Mouse (Mus musculus) heart, embryonic 10.5 days (tissue): ENCODE data around the gene Stat5a. TPM values are rescaled to one million over a fixed set of nuclear protein-coding genes. Genes with fewer than 3 reads are reported as not detected.

Experiments
- DNase-seq: peaks from one replicate; pipeline ENCODE4 v3.0.0-alpha.2; 2017; ENCODE audit warnings: low spot score
- H3K27ac ChIP-seq: fragments of 300-500 bp; sonication (generic); 2 replicates; pipeline ENCODE4 v1.5.1; 2016; ENCODE audit warnings: mild to moderate bottlenecking
- H3K27me3 ChIP-seq: fragments of 300-500 bp; sonication (generic); 2 replicates; pipeline ENCODE4 v1.6.1; 2016; ENCODE audit warnings: mild to moderate bottlenecking; ENCODE audit not compliant: poor library complexity, insufficient read depth, severe bottlenecking
- H3K36me3 ChIP-seq: fragments of 300-500 bp; sonication (generic); 2 replicates; pipeline ENCODE4 v1.6.1; 2016; ENCODE audit warnings: mild to moderate bottlenecking, moderate library complexity
- H3K4me1 ChIP-seq: fragments of 300-500 bp; sonication (generic); 2 replicates; pipeline ENCODE4 v1.6.1; 2016; ENCODE audit warnings: mild to moderate bottlenecking
- H3K4me3 ChIP-seq: fragments of 300-500 bp; sonication (generic); 2 replicates; pipeline ENCODE4 v1.5.1; 2016; ENCODE audit warnings: mild to moderate bottlenecking, moderate library complexity
- H3K9me3 ChIP-seq: fragments of 300-500 bp; sonication (generic); 2 replicates; pipeline ENCODE4 v1.6.1; 2016; ENCODE audit warnings: mild to moderate bottlenecking, moderate library complexity
- WGBS: fragments of 180-500 bp; shearing (Covaris S2); methylation state at CpG from one replicate; pipeline ENCODE4 v1.1.7; 2016; 5-methylcytosine and 5-hydroxymethylcytosine counted together
- polyA plus RNA-seq: library from polyadenylated mRNA; unstranded; fragments of >200 nt; fragmentation: Nextera tagmentation; extraction: Ambion mirVana; gene quantifications from 2 replicates; pipeline ENCODE4 v1.2.1, GENCODE M21; 2016

Stat5a gene
- polyA plus RNA-seq, 1 experiment from 2014 or later: 6.6 TPM

DNA sequence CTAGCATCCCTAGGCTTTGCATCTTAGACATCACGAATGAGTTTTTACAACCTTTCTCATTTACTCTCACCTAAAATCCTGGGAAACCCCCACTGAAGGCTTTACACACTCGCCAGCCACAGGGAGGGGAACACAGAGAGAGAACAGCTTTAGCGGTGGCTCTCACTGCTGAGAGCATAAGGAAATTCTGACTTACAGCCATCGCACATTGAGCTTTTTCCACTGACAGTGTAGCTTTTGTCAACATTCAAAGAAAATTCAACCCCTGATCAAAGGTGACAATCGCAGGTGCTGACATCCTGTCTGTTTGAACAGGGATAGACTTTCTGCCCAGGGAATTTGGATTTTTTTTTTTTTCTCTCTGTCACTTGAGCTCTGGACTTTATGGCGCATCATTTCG, 17.1 kb upstream of the Stat5a start:
- H3K4me1 ChIP-seq: 0 out of 2 replicates have a peak, but pooled peaks cover 10% of the 10 kb centered on the region
- DNase-seq: no peak
- H3K27me3 ChIP-seq: no peaks in the 10 kb centered on the region
- no peak overlapping the region for H3K27ac ChIP-seq
- WGBS: 87% methylated on average over 7 of the region's 7 CpGs
- no peaks in the 10 kb centered on the region for H3K9me3 ChIP-seq
- peaks cover 5% of the 10 kb centered on the region; the same call in 1 of the 2 replicates for H3K36me3 ChIP-seq
- H3K4me3 ChIP-seq: no peak overlapping the region

DNA sequence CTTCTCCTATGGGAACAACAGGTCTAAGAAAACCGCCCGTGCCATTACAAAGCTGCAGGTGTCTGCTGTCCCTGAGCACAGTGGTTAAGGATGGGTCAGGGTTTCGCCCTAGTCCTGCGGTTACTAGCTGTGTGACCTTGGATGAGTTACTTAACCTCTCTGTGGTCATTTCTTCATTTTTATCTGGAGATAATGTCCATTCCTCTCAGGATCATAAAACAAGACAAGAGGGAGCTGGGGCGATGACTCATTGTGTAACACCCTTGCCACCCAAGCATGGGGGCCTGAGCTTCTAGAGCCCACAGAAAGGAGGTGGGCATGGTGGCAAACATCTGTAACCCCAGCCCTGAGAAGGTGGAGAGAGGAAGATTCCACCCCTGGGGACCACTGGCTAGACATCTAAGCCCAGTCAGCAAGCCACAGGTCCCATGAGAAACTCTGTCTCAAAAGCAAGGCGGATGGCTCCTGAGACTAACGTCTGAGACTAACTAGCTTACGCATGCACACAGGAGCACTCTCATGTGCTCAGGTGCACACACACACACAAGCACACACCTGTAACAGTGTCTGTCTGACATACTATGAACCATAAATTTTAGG, 16.0 kb upstream of the Stat5a start:
- H3K4me3 ChIP-seq: no peak overlapping the region
- no peaks in the 10 kb centered on the region for H3K9me3 ChIP-seq
- H3K27me3 ChIP-seq: no peaks in the 10 kb centered on the region
- peaks cover 3% of the 10 kb centered on the region; the same call in 1 of the 2 replicates for H3K36me3 ChIP-seq
- no peak for DNase-seq
- WGBS: 94% methylated on average over 8 of the region's 8 CpGs
- H3K4me1 ChIP-seq: 0 out of 2 replicates have a peak, but pooled peaks cover 10% of the 10 kb centered on the region
- no peak overlapping the region for H3K27ac ChIP-seq

DNA sequence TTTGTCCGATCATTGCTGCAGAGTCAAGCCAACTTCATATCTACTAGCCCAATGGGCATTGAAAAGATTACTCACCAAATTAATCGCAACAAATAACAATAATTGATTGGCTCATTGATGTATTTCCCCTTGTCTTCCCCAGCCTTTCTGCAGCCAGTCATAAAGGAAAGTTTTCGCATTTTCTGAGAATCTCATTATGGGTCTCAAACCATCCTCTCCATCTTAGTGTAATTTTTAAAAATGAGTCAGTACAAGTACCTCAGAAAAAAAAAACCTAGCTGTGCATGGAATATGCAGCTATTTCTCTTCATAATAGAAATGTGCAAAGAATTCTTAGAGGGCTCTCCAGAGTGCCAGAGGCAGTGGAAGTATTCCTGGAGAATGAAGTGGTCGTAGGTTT, 15.0 kb upstream of the Stat5a start:
- DNase-seq: no peak
- peaks cover 16% of the 10 kb centered on the region for H3K4me1 ChIP-seq
- no peaks in the 10 kb centered on the region for H3K27me3 ChIP-seq
- no peak overlapping the region for H3K4me3 ChIP-seq
- 81% methylated on average over 4 of the region's 4 CpGs for WGBS
- peaks cover 3% of the 10 kb centered on the region; the same call in 1 of the 2 replicates for H3K36me3 ChIP-seq
- H3K9me3 ChIP-seq: no peaks in the 10 kb centered on the region
- H3K27ac ChIP-seq: no peak overlapping the region

DNA sequence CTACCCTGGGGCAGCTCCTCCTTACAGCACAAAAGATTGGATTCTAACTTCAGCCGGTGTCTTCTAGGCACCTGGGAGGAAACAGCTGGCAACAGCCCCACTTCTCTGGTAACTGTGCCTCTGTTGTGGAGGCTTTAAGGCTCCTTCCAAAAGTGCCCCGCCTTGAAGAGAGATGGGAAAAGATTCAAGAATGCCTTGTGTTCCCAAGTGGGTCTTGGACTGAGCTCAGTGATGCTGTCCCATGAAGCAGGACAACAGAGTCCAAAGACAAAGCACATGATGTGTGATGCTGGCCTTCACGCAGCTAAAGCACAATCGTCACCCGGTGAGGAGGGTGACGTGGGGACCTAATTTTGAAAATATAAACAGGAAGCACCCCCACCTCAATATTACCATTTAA, 13.4 kb upstream of the Stat5a start:
- H3K9me3 ChIP-seq: no peaks in the 10 kb centered on the region
- H3K4me1 ChIP-seq: peaks cover 27% of the 10 kb centered on the region
- no peaks in the 10 kb centered on the region for H3K27me3 ChIP-seq
- H3K36me3 ChIP-seq: peaks cover 3% of the 10 kb centered on the region; the same call in 1 of the 2 replicates
- 82% methylated on average over 6 of the region's 6 CpGs for WGBS
- no peak for DNase-seq
- no peak overlapping the region for H3K4me3 ChIP-seq
- no peak overlapping the region for H3K27ac ChIP-seq

DNA sequence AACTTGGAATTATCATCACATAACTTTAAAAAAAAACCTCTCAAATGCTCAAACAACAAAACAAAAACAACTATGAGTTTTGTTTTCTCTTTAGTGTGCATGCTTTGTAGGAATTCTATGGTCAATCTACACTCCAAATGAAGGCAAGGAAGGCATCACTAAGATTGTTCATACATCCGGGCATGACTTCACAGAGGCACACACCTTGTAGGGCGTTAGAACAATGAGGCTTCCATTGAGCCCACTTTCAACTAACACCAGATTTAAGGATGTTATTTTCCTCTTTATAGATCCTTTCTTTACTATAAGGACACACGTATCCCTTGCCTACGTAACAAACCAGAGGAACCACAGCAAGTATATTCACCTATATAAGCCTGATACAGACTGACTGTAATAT, 11.6 kb upstream of the Stat5a start:
- Histone ChIP-seq H3K27me3 (peaks cover 13% of the 10 kb centered on the region; the same call in 1 of the 2 replicates), H3K36me3 (no peaks in the 10 kb centered on the region), H3K4me1 (peaks cover 31% of the 10 kb centered on the region), H3K27ac (no peak overlapping the region), H3K9me3 (no peaks in the 10 kb centered on the region), H3K4me3 (no peak overlapping the region)
- WGBS: 87% methylated on average over 4 of the region's 4 CpGs
- no peak for DNase-seq

DNA sequence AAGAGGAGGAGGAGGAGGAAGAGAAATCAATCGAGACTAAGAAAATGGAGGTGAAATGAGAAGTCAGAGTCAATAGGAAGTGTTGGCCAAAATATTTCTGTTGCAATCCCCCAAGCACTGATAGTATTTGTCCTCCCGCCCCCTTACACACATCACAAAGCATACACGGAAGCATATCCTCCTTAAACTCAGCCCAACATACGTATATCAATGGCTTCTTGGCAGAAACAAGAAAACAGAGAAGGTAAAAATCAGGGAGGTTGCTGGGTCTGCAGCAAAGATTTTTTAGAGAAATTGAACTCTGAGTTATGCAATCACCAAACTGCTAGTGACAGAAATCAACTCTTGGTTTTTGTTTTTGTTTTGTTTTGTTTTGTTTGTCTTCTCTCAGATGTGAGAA, 11.1 kb upstream of the Stat5a start:
- H3K36me3 ChIP-seq: no peaks in the 10 kb centered on the region
- no peak overlapping the region for H3K27ac ChIP-seq
- no peak overlapping the region for H3K4me3 ChIP-seq
- no peaks in the 10 kb centered on the region for H3K9me3 ChIP-seq
- H3K27me3 ChIP-seq: peaks cover 18% of the 10 kb centered on the region
- 65% methylated on average over 4 of the region's 4 CpGs for WGBS
- peaks cover 31% of the 10 kb centered on the region for H3K4me1 ChIP-seq
- DNase-seq: no peak

DNA sequence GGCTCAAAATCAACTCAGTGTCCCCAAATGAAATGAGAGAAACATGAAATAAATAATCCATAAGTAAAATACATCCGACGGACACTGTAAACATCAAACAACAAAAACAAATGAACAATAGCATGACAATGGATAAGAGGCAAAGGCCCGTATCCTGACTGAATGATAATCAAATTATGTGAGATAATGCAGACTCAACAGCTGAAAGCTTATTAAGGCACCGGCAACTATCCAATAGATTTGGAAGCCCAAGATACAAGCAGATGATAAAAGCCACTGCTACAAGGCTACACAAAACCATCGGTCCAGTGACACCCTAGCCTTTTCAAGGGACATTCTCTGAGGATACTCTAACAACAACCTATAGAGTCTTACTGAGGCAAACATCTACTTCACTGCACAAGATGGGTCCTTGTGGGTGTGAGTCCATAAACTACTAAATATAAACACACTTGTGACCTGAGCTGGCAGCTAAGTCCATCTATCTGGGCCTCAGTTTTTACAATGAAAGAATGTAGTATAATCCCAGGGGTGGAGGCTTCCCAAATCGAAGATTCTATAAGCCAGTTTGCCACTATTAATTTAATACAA, 10.3 kb upstream of the Stat5a start:
- H3K27ac ChIP-seq: peak overlapping the region; percentile 99; the same call in 1 of the 2 replicates
- WGBS: 59% methylated on average over 6 of the region's 6 CpGs
- no peak for DNase-seq
- H3K9me3 ChIP-seq: no peaks in the 10 kb centered on the region
- peak overlapping the region; percentile 99 for H3K4me3 ChIP-seq
- peaks cover 31% of the 10 kb centered on the region for H3K4me1 ChIP-seq
- H3K27me3 ChIP-seq: peaks cover 26% of the 10 kb centered on the region
- H3K36me3 ChIP-seq: no peaks in the 10 kb centered on the region

DNA sequence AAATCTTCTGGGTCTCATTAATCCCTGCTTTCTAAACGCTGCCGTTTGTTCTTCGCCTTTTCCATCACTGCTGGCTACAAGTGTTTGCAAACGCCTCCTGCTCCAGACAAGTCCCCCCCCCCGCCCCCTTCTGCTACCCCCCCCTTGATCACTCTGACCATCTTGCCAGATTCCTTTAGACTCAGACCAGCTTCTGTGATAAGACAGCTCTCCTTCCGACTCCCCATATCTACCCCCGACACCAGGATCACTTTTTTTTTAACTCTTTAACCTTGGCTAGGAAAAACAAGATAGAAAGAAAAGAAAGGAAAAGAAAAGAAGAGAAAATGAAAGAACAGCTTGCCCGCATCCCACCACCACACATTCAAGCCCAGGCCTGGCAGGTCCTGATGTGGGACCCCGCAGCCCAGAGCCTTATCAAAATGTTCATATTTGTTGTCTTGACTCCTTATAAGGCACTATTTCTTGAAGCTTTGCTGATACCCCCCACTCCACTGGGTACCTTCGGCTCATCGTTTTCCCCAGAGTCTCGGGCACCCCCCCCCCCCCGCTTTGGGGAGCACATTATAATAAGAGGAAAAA, 9.6 kb upstream of the Stat5a start:
- Histone ChIP-seq H3K27ac (peak overlapping the region; percentile 99), H3K4me1 (peaks cover 36% of the 10 kb centered on the region), H3K36me3 (no peaks in the 10 kb centered on the region), H3K27me3 (peaks cover 32% of the 10 kb centered on the region), H3K9me3 (no peaks in the 10 kb centered on the region), H3K4me3 (peak overlapping the region; percentile 99)
- WGBS: under 1% methylated on average over 13 of the region's 13 CpGs
- DNase-seq: no peak

DNA sequence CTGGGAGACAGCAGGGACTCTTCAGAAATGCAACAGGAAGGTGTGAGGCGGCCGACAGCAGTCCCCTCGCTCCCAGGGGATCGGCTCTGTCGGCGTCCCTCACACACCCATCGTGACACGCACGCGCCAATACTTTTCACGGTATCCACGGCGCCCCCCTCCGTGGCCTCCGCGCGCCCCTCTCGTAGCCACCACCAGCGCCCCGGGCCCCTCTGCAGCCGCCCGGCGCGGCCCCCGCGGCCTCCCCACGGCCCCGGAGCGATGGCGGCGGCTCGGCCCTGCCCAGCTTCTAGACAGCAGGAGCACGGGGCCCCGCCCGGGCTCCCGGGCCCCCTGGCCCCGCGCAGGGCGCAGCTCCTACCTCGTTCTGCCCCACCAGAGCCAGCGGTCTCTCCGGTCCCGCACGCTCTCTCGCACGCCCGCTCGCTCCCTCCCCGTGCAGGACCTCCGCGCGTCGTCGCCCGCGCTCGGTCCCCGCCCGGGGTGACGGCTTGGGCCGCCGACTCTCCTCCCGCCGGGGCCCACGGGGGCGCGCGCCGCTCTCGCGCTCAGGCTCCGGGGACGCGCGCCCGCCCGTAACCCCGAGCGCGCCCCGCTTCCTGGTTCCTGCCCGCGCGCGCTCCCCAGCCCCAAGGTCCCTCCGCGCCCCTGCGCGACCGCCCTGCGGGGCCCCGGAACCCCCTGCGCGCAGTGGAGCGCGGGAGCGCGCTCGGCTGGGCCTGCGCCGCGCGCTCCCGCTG, 8.9 kb upstream of the Stat5a start, which contains the start of gene Stat5b:
Stat5b (minus strand) TSS at position 687 of the 740 bp plus-strand sequence.
- Histone ChIP-seq H3K9me3 (no peaks in the 10 kb centered on the region), H3K4me3 (peak within 1 kb of the TSS; percentile 99), H3K4me1 (peaks cover 36% of the 10 kb centered on the region), H3K27ac (peak within 1 kb of the TSS; percentile 99), H3K27me3 (peaks cover 39% of the 10 kb centered on the region), H3K36me3 (no peaks in the 10 kb centered on the region)
- peak; percentile 81 for DNase-seq
- WGBS: under 1% methylated on average over 96 of the region's 104 CpGs

DNA sequence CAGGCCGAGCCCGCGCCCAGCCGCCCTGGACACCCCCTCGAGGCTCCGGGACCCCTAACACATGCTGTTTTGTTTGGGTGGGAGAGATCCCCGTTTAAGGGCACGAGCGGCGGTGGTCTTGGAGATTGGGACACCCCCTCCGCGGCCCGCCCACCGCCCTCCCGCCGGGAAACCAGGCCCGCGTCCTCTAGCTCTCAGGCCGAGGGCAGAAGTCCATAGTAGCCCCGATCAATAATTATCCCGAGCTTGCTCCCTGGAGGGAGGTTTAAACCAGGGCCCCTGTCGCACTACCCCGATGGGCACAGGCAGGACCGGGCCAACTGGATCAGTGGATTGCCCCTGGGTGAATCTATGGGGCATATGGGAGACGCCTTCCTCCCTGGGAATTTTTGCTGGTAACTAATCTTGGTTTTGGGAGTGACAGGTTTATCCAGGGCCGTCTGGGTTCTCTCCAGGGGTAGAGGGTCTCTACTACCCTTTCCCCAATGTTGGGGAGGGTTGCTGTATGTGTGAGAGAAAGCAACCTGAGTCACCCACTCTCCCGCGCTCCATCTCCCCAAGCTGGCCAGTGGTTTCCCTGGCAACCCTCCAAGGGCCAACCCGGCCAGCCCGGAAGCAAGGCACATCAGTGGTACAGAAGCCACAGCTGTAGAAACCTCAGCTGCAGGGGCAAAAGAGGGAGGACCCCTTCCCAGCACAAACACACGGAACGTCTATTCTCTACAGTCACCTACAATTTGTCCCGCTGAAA, 8.2 kb upstream of the Stat5a start:
- H3K27me3 ChIP-seq: peaks cover 46% of the 10 kb centered on the region
- H3K9me3 ChIP-seq: no peaks in the 10 kb centered on the region
- H3K27ac ChIP-seq: peak overlapping the region; percentile 99
- H3K4me3 ChIP-seq: peak overlapping the region; percentile 99
- H3K36me3 ChIP-seq: no peaks in the 10 kb centered on the region
- no peak for DNase-seq
- H3K4me1 ChIP-seq: peaks cover 33% of the 10 kb centered on the region
- 1% methylated on average over 33 of the region's 33 CpGs for WGBS

DNA sequence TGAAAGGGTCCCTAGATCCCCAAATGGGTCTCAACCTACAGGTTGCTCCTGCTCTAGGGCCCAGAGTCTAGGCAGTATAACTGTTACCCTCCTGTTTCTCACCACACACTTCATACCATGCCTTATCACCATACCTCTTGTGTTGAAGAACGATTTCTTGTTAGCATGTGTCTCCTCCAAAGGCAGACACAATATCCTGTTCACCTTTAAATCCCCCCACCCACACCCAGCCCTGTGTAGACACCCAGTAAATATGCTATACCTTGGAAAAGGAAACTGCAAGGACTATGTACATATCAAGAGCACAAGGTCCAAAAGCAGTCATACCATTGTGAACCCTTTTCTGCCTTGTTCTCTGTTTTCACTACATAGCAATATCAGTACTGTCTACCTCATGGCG, 7.1 kb upstream of the Stat5a start:
- no peak for DNase-seq
- Histone ChIP-seq H3K4me1 (peaks cover 33% of the 10 kb centered on the region), H3K27me3 (peaks cover 57% of the 10 kb centered on the region), H3K36me3 (no peaks in the 10 kb centered on the region), H3K4me3 (no peak overlapping the region), H3K27ac (no peak overlapping the region), H3K9me3 (no peaks in the 10 kb centered on the region)
- 85% methylated on average over 2 of the region's 2 CpGs for WGBS

DNA sequence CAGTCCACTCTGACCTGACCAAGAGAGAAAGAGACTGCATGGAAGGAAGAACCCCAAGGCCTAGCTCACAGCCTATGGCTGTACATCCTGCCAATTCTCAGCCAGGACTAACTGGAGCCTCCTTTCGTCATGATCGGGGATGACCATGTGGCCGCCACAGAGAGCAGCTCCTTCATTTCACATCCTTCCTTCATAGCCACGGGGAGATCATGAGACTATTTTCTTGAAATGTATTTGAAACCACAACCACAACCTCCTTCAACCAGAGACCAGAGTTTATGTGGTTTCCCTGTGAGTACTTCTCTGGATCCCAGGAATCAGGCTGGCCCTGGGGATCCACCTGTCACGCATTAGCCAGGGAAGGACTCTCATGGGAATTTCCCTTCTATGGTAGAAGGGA, 6.1 kb upstream of the Stat5a start:
- H3K36me3 ChIP-seq: no peaks in the 10 kb centered on the region
- H3K27me3 ChIP-seq: peaks cover 65% of the 10 kb centered on the region
- WGBS: 75% methylated on average over 5 of the region's 5 CpGs
- peaks cover 33% of the 10 kb centered on the region for H3K4me1 ChIP-seq
- DNase-seq: no peak
- H3K27ac ChIP-seq: no peak overlapping the region
- no peak overlapping the region for H3K4me3 ChIP-seq
- no peaks in the 10 kb centered on the region for H3K9me3 ChIP-seq
